Mouse (Mus musculus) stomach, embryonic 16.5 days (tissue): Measurements from ENCODE around the gene Kng1. TPM values are rescaled to one million over a fixed set of nuclear protein-coding genes. Genes with fewer than 3 reads are reported as not detected.

Experiments
- ATAC-seq: fragments of 200-750 bp; cut with Nextera tagmentation; 2 replicates; pipeline ENCODE4 v1.8.0; 2017; ENCODE audit warnings: moderate number of reproducible peaks, moderate TSS enrichment; ENCODE audit not compliant: insufficient read depth, low FRiP score
- H3K27ac ChIP-seq: fragments of 300-500 bp; sonication (generic); 2 replicates; pipeline ENCODE4 v1.5.1; 2014; ENCODE audit warnings: low read length
- H3K27me3 ChIP-seq: fragments of 300-500 bp; sonication (generic); 2 replicates; pipeline ENCODE4 v1.6.1; 2014; ENCODE audit warnings: low read length, control low read depth, mixed read lengths; ENCODE audit not compliant: control insufficient read depth, insufficient read depth
- H3K36me3 ChIP-seq: fragments of 300-500 bp; sonication (generic); 2 replicates; pipeline ENCODE4 v1.6.1; 2014; ENCODE audit warnings: low read length; ENCODE audit not compliant: control insufficient read depth, insufficient read depth
- H3K4me1 ChIP-seq: fragments of 300-500 bp; sonication (generic); 2 replicates; pipeline ENCODE4 v1.6.1; 2014; ENCODE audit warnings: low read length, control low read depth, mixed read lengths; ENCODE audit not compliant: control insufficient read depth, insufficient read depth
- H3K4me2 ChIP-seq: fragments of 300-500 bp; sonication (generic); 2 replicates; pipeline ENCODE4 v1.6.1; 2014; ENCODE audit warnings: low read depth, low read length, mixed read lengths
- H3K4me3 ChIP-seq: fragments of 300-500 bp; sonication (generic); replicated peaks from 2 replicates; pipeline ENCODE4 v1.5.1; 2014; ENCODE audit warnings: mild to moderate bottlenecking, low read length
- H3K9ac ChIP-seq: fragments of 300-500 bp; sonication (generic); 2 replicates; pipeline ENCODE4 v1.6.1; 2014; ENCODE audit warnings: low read length
- H3K9me3 ChIP-seq: fragments of 300-500 bp; sonication (generic); replicated peaks from 2 replicates; pipeline ENCODE4 v1.6.1; 2016; ENCODE audit warnings: low read length, control low read depth; ENCODE audit not compliant: control insufficient read depth
- WGBS: fragments of 180-500 bp; shearing (Covaris S2); extraction: QIAGEN DNeasy Blood & Tissue Kit; methylation state at CpG from one replicate; pipeline ENCODE4 v1.1.7; 2014; 5-methylcytosine and 5-hydroxymethylcytosine counted together
- polyA plus RNA-seq: library from polyadenylated mRNA; unstranded; fragments of >200 nt; fragmentation: Nextera tagmentation; extraction: Ambion mirVana; gene quantifications from 2 replicates; pipeline ENCODE4 v1.2.1, GENCODE M21; 2015

The Kng1 gene
- polyA plus RNA-seq, 1 experiment from 2014 or later = 31.9 TPM

DNA sequence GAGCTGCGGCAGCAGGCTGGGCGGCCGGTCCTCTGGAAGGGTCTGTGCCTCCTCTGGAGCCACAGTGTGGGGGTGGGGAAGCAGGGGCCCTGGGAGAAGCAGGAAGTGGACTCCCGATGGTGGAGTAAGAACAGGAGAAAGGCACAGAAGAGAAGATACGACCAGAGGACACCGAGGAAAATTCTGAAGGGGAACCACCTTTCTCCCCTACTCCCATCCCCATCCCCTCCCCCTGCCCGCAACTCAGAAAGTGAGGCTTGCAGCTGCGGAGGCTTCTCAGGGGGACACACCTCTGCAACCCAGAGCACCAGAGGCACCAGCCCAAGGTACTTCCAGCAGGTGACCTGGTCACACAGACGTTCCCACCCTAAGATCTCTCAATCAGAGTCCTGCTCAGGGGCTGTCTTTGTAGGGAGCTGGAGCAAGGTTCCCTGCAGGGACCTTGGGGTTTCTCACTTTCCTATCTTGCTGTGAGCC lies 42.5 kb downstream of the Kng1 start:
- Histone ChIP-seq H3K27ac (peak overlapping the region; percentile 52), H3K9ac (peak overlapping the region; percentile 76), H3K27me3 (no peaks in the 10 kb centered on the region), H3K4me3 (peak overlapping the region; percentile 33), H3K9me3 (no peaks in the 10 kb centered on the region), H3K4me2 (peak overlapping the region; percentile 53), H3K4me1 (peaks cover 16% of the 10 kb centered on the region), H3K36me3 (no peaks in the 10 kb centered on the region)
- under 1% methylated on average over 9 of the region's 9 CpGs for WGBS
- peak; percentile 64; the same call in 1 of the 2 replicates for ATAC-seq

DNA sequence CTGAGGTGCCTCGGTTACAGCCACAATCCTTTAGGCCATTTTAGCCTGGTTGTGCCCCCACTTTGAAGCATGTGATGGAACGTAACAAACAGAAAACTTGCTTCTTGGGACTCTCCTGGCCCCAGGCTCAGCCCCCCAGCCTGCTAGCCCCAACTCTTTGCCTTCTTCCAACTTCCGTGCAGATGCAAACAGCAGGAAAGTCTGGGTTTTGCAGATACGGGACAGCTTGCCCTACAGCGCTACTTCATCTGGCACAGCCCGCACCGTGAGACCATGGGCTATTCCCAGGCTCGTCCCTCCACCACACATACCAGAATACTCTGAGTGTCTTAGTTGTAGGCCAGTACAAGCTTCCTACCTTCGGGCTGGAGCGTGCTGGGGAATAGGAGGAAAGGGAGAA lies 42.9 kb downstream of the Kng1 start:
- H3K9me3 ChIP-seq = no peaks in the 10 kb centered on the region
- WGBS = 25% methylated on average over 10 of the region's 10 CpGs
- H3K36me3 ChIP-seq = no peaks in the 10 kb centered on the region
- peak overlapping the region; percentile 33 for H3K4me3 ChIP-seq
- H3K27ac ChIP-seq = peak overlapping the region; percentile 52
- H3K9ac ChIP-seq = peak overlapping the region; percentile 76
- peaks cover 16% of the 10 kb centered on the region for H3K4me1 ChIP-seq
- ATAC-seq = no peak
- H3K4me2 ChIP-seq = peak overlapping the region; percentile 53
- H3K27me3 ChIP-seq = no peaks in the 10 kb centered on the region

DNA sequence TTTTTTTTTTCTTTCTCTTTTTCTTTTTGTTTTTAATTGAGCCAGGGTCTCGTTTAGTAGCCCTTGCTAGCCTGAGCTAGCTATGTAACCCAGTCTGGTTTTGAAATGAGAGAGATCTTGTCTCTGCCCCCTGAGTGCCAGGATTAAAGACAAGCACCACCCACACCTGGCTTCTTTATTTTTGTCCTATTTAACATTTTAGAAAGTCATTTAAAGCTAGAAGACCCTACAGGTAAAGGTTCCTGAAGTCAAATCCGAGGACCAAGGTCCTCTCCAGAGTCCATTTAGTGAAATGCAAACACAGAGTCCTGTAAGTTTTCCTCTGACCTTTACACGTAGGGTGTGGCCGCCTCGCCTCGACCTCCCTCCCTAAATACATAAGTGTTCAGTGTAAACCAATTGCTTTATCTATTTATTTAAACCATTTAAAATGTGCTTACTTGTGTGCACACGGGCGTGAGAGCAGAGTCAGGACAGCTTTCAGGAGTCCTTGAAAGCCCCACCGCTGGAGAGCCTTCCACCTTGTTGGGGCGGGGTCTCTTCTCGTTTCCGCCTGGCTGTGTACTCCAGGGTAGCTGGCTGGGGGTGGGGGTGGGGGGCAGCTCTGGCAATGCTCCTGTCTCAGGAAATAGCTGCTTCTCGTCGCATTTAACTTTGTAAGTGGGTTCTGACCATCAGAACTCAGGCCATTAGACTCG lies 44.8 kb downstream of the Kng1 start:
- Histone ChIP-seq H3K4me2 (peak overlapping the region; percentile 57), H3K27me3 (no peaks in the 10 kb centered on the region), H3K4me3 (peak overlapping the region; percentile 32), H3K36me3 (no peaks in the 10 kb centered on the region), H3K9ac (peak overlapping the region; percentile 57), H3K9me3 (no peaks in the 10 kb centered on the region), H3K4me1 (peaks cover 16% of the 10 kb centered on the region), H3K27ac (peak overlapping the region; percentile 53)
- peak; percentile 38; the same call in 1 of the 2 replicates for ATAC-seq
- WGBS = 8% methylated on average over 15 of the region's 15 CpGs

DNA sequence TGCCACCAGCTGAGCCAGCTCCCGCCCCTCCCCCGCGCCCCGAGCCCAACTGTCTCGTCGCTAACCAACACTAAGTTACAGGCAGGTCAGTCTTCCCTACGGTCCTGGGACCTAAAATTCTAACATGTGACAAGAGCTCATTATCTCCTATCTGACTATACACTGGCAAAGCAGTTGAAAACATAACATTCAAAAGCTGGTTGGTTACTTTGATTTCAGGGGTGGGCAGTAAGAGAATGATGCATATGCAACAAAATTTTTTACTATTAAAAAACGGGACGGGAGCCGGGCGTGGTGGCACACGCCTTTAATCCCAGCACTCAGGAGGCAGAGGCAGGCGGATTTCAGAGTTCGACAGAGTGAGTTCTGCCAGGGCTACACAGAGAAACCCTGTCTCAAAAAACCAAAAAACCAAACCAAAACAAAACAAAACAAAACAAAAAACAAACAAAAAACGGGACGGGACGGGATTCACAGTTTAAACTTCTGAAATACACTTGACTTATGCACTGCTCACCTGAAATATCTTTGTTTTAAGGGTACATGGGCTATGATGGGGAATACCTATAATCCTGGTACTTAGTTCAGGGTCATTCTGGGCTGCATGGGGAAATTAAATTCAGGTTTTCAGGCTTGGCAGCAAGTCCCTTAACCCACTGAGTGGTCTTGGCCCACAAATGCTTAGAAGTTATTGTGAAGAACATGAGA lies 45.5 kb downstream of the Kng1 start:
- Histone ChIP-seq H3K4me2 (peak overlapping the region; percentile 57), H3K9ac (peak overlapping the region; percentile 57), H3K36me3 (no peaks in the 10 kb centered on the region), H3K27me3 (no peaks in the 10 kb centered on the region), H3K4me1 (peaks cover 16% of the 10 kb centered on the region), H3K9me3 (no peaks in the 10 kb centered on the region), H3K4me3 (peak overlapping the region; percentile 32), H3K27ac (peak overlapping the region; percentile 53)
- WGBS = 29% methylated on average over 17 of the region's 17 CpGs
- no peak for ATAC-seq

DNA sequence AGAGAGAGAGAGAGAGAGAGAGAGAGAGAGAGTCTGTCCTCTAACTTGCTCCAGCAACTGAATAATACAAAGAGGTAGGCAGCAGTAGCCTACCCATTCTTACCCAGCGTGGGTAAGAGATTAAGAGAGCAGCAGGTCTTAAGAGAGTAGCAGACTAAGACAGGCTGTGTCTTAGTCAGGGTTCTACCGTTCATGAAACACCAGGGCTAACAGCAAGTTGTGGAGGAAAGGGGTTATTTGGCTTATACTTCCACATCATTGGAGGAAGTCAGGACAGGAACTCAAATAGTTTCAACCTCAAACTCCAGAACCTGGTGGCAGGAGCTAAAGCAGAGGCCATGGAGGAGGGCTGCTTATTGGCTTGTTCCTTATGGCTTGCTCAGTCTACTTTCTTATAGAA lies 46.2 kb downstream of the Kng1 start:
- H3K27ac ChIP-seq = no peak overlapping the region
- 76% methylated on average over 2 of the region's 2 CpGs for WGBS

DNA sequence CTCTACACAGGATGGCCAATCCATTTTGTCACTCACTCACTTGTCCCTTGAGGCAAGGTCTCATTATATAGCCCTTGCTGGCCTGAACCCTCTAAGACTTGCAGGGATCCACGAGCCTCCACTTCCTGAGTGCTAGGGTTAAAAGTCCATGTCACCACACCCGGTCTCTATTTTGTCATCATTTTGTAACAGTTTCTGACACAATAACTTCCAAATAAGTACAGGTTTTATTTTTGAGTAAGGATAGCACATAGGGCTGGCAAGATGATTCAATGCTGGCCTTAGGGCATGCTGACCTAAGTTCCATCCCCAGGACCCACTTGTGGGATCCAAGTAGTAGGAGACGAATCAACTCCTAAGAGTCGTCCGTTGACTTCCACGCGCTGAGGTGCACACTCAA lies 48.5 kb downstream of the Kng1 start:
- ATAC-seq = no peak
- H3K9ac ChIP-seq = no peak overlapping the region
- peaks cover 19% of the 10 kb centered on the region for H3K36me3 ChIP-seq
- H3K4me2 ChIP-seq = no peak overlapping the region
- 70% methylated on average over 7 of the region's 7 CpGs for WGBS
- no peaks in the 10 kb centered on the region for H3K9me3 ChIP-seq
- no peaks in the 10 kb centered on the region for H3K27me3 ChIP-seq
- H3K4me3 ChIP-seq = no peak overlapping the region
- H3K4me1 ChIP-seq = peaks cover 16% of the 10 kb centered on the region
- H3K27ac ChIP-seq = no peak overlapping the region

More for the DNA sequence above, 46.2 kb downstream of the Kng1 start:
- no peak overlapping the region for H3K4me3 ChIP-seq
- ATAC-seq = no peak
- no peaks in the 10 kb centered on the region for H3K27me3 ChIP-seq
- H3K4me1 ChIP-seq = peaks cover 16% of the 10 kb centered on the region
- no peak overlapping the region for H3K9ac ChIP-seq
- peaks cover 4% of the 10 kb centered on the region; the same call in 1 of the 2 replicates for H3K36me3 ChIP-seq
- no peaks in the 10 kb centered on the region for H3K9me3 ChIP-seq
- no peak overlapping the region for H3K4me2 ChIP-seq

DNA sequence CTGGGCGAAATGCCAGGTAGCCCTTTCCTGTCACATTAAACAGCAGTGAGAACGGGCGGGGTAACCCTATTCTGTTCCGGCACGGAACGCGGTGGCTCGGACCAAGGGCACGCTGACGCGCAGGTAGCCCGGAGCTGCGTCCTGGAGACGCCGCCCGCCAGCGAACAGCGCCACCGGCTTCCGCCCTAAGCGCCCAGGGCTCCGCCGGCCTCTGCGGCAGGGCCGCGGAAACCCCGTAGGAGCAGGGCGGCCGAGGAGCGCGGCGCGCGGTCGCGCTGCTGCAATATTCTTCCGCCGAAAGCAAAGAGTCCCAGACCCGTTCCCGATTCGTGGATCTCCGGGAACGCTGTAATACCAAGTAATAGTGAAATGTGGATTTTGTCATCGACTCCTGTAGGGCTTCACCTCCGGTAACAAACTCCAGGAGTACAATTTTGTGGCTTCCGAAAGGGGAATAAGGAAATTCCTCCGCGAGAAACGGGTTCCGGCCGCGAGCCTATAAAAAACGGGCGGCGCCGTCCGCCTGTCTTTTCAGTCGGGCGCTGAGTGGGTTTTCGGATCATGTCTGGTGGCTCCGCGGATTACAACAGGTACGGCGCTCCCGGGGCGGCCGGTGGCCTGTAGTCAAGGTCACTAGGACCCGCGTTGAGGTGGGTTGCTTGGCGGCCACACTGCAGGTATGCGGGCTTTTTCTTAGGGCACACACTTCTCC lies 49.7 kb downstream of the Kng1 start, which contains the start of gene Eif4a2:
Eif4a2 (plus strand) TSS at position 214 of the 712 bp plus-strand sequence.
- H3K27ac ChIP-seq = peak within 1 kb of the TSS; percentile 99
- ATAC-seq = peak; percentile 94
- no peaks in the 10 kb centered on the region for H3K27me3 ChIP-seq
- H3K36me3 ChIP-seq = peaks cover 31% of the 10 kb centered on the region
- peaks cover 25% of the 10 kb centered on the region for H3K4me1 ChIP-seq
- no peaks in the 10 kb centered on the region for H3K9me3 ChIP-seq
- H3K4me2 ChIP-seq = peak within 1 kb of the TSS; percentile 96
- under 1% methylated on average over 71 of the region's 71 CpGs for WGBS
- peak within 1 kb of the TSS; percentile 90 for H3K4me3 ChIP-seq
- H3K9ac ChIP-seq = peak within 1 kb of the TSS; percentile 99

DNA sequence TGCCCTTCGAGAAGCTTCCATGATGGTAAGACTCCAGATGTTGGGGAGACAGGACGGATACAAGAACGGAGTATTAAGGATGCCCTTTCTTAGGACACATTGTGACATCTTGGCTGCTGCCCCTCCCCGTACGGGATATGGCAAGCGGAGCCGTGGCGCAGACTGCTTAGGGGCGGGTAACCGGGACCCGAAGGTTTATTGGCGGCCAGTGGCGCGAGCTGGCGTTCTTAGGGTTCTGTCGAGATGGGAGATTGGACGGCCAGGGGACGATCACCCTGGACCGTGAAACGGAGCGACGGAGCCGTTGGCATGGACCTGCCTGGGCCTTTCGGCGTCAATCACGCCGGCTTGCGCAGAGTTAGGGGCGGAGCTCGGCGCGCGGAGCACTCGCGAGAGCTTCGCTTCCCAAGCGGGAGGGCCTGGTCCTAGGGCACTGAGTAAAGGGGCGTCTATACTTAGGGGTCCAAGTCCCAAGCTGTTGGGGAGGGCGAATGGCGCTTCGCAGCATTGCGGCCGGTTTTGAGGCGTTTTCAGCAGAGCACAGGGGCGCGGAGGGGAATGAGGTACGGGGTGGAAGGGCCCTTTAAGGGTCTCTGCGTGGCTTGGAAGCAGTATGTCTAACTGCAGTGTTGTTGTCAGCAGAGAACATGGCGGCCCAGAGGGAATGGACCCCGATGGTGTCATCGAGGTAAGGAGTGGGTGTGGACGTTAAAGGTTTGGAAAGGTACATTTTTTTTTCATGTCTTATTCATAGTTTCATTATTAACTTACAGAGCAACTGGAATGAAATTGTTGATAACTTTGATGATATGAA lies 50.5 kb downstream of the Kng1 start:
- H3K4me1 ChIP-seq = peaks cover 18% of the 10 kb centered on the region
- no peaks in the 10 kb centered on the region for H3K27me3 ChIP-seq
- ATAC-seq = peak; percentile 77
- H3K9me3 ChIP-seq = no peaks in the 10 kb centered on the region
- peak overlapping the region; percentile 99 for H3K27ac ChIP-seq
- whole genome bisulfite sequencing = under 1% methylated on average over 52 of the region's 52 CpGs
- peaks cover 39% of the 10 kb centered on the region for H3K36me3 ChIP-seq
- peak overlapping the region; percentile 90 for H3K4me3 ChIP-seq
- H3K9ac ChIP-seq = peak overlapping the region; percentile 99
- H3K4me2 ChIP-seq = peak overlapping the region; percentile 96
